Mouse (Mus musculus) liver, embryonic 14.5 days (tissue): ENCODE data around the gene Poc1a. TPM values are rescaled to one million over a fixed set of nuclear protein-coding genes. Genes with fewer than 3 reads are reported as not detected.
A peak's percentile ranks its signal among the peaks of the same experiment; 100 is the strongest.

Source experiments
- ATAC-seq: fragments of 200-750 bp; cut with Nextera tagmentation; 2 replicates; pipeline ENCODE4 v1.8.0; 2017; ENCODE audit warnings: moderate number of reproducible peaks, mild to moderate bottlenecking, moderate library complexity; ENCODE audit not compliant: insufficient read depth
- DNase-seq, 3 experiments: peaks; one replicate each; pipeline ENCODE4 v3.0.0-alpha.2; 2012 to 2013; ENCODE audit warnings: low read depth in 3 of 3, low spot score in 3 of 3
- H3K27ac ChIP-seq: fragments of 300-500 bp; sonication (generic); 2 replicates; pipeline ENCODE4 v1.5.1; 2014; ENCODE audit warnings: moderate library complexity, mild to moderate bottlenecking, control low read depth, inconsistent platforms
- H3K27me3 ChIP-seq: fragments of 300-500 bp; sonication (generic); 2 replicates; pipeline ENCODE4 v1.6.1; 2014; ENCODE audit warnings: mild to moderate bottlenecking, low read length, moderate library complexity; ENCODE audit not compliant: control insufficient read depth, insufficient read depth
- H3K36me3 ChIP-seq: fragments of 300-500 bp; sonication (generic); replicated peaks from 2 replicates; pipeline ENCODE4 v1.6.1; 2014; ENCODE audit warnings: low read depth; ENCODE audit not compliant: control insufficient read depth, insufficient read depth
- H3K4me1 ChIP-seq, 2 experiments: fragments of 200-500 bp in 1 of 2; fragments of 300-500 bp in 1 of 2; sonication (generic) in 1 of 2; replicated peaks; 2 replicates each; pipeline ENCODE4 v1.6.1; 2012 to 2014; ENCODE audit warnings: antibody characterized with exemption in 1 of 2, inconsistent platforms in 1 of 2, low read length in 1 of 2; ENCODE audit not compliant: control insufficient read depth in 2 of 2, insufficient read depth in 2 of 2
- H3K4me2 ChIP-seq: fragments of 300-500 bp; sonication (generic); 2 replicates; pipeline ENCODE4 v1.6.1; 2014; ENCODE audit warnings: low read depth, mild to moderate bottlenecking, control low read depth, moderate library complexity
- H3K4me3 ChIP-seq, 2 experiments: fragments of 200-500 bp in 1 of 2; fragments of 300-500 bp in 1 of 2; sonication (generic) in 1 of 2; 2 replicates each; pipeline ENCODE4 v1.5.1; 2012 to 2014; ENCODE audit warnings: low read depth in 2 of 2, low read length in 2 of 2, mild to moderate bottlenecking in 2 of 2, control low read depth in 1 of 2, inconsistent platforms in 1 of 2, moderate library complexity in 1 of 2; ENCODE audit not compliant: insufficient read depth in 1 of 2
- H3K9ac ChIP-seq: fragments of 300-500 bp; sonication (generic); replicated peaks from 2 replicates; pipeline ENCODE4 v1.6.1; 2014; ENCODE audit warnings: mild to moderate bottlenecking, control low read depth, moderate library complexity
- H3K9me3 ChIP-seq: fragments of 300-500 bp; sonication (generic); 2 replicates; pipeline ENCODE4 v1.6.1; 2016; ENCODE audit warnings: low read length, mixed read lengths; ENCODE audit not compliant: control insufficient read depth
- CTCF ChIP-seq: IDR thresholded peaks from 2 replicates; pipeline ENCODE4 v1.5.1; 2016; ENCODE audit warnings: antibody characterized with exemption, low read depth, control low read depth
- EP300 ChIP-seq: IDR thresholded peaks from 2 replicates; pipeline ENCODE4 v1.6.1; 2016; ENCODE audit warnings: antibody characterized with exemption, low read depth
- WGBS: fragments of 180-500 bp; shearing (Covaris S2); extraction: QIAGEN DNeasy Blood & Tissue Kit; methylation state at CpG from one replicate; pipeline ENCODE4 v1.1.7; 2014; ENCODE audit not compliant: insufficient replicate concordance; 5-methylcytosine and 5-hydroxymethylcytosine counted together
- polyA plus RNA-seq, 2 experiments: library from polyadenylated mRNA; depleted of rRNA in 1 of 2; stranded (reverse) in 1 of 2; unstranded in 1 of 2; fragments of >200 nt; fragmentation: Nextera tagmentation in 1 of 2; extraction: Ambion mirVana in 1 of 2; gene quantifications; 2 replicates each; pipeline versions ENCODE4 v1.2.1 to v1.2.3; 2012 to 2014

The Poc1a gene
- polyA plus RNA-seq, 2 experiments, result 17.8 to 21.4 TPM

GRCm38 (mm10) chr9:106318074-106318473 lies 37.2 kb downstream of the Poc1a start:
- ATAC-seq, result peak; percentile 29; the same call in 1 of the 2 replicates
- WGBS, result 51% methylated on average over 2 of the region's 2 CpGs
- DNase-seq, result peak in 1 of 3 experiments; percentile 22
- Histone ChIP-seq H3K9me3 (no peaks in the 10 kb centered on the region), H3K27me3 (no peaks in the 10 kb centered on the region), H3K4me1 (peaks cover 0 to 6% of the 10 kb centered on the region in 2 experiments; a peak in 2 of 4 replicates), H3K9ac (no peak overlapping the region), H3K27ac (no peak overlapping the region), H3K4me2 (no peak overlapping the region), H3K36me3 (no peaks in the 10 kb centered on the region), H3K4me3 (no peak overlapping the region)
- TF ChIP-seq CTCF (no peak), EP300 (no peak)

- ATAC-seq (peak; percentile 29; the same call in 1 of the 2 replicates), DNase-seq (no peak)
- 52% methylated on average over 2 of the region's 2 CpGs for WGBS
- Histone ChIP-seq H3K27ac (no peak overlapping the region), H3K9me3 (no peaks in the 10 kb centered on the region), H3K9ac (no peak overlapping the region), H3K4me3 (no peak overlapping the region), H3K4me1 (peaks cover 0 to 6% of the 10 kb centered on the region in 2 experiments; a peak in 2 of 4 replicates), H3K4me2 (no peak overlapping the region), H3K36me3 (no peaks in the 10 kb centered on the region), H3K27me3 (no peaks in the 10 kb centered on the region)
- TF ChIP-seq EP300 (no peak), CTCF (no peak)
These were observed 38.2 kb downstream of the Poc1a start for GRCm38 (mm10) chr9:106319095-106319494.

- Histone ChIP-seq H3K4me1 (peaks cover 0 to 6% of the 10 kb centered on the region in 2 experiments; a peak in 2 of 4 replicates), H3K4me3 (no peak overlapping the region), H3K9ac (no peak overlapping the region), H3K27me3 (no peaks in the 10 kb centered on the region), H3K36me3 (no peaks in the 10 kb centered on the region), H3K27ac (no peak overlapping the region), H3K9me3 (no peaks in the 10 kb centered on the region), H3K4me2 (no peak overlapping the region)
- ATAC-seq, result no peak
- TF ChIP-seq CTCF (no peak), EP300 (no peak)
- no peak for DNase-seq
- WGBS, result 86% methylated on average over 3 of the region's 3 CpGs
These were observed 41.6 kb downstream of the Poc1a start for GRCm38 (mm10) chr9:106322497-106322896.

- no peak for TF ChIP-seq CTCF
- TF ChIP-seq EP300, result no peak
- no peaks in the 10 kb centered on the region; a peak in 1 of 4 replicates for H3K4me1 ChIP-seq
- H3K4me2 ChIP-seq, result no peak overlapping the region
- ATAC-seq (no peak), DNase-seq (no peak)
- no peaks in the 10 kb centered on the region for H3K9me3 ChIP-seq
- no peak overlapping the region for H3K4me3 ChIP-seq
- no peaks in the 10 kb centered on the region for H3K27me3 ChIP-seq
- 79% methylated on average over 8 of the region's 8 CpGs for WGBS
- no peak overlapping the region for H3K27ac ChIP-seq
- no peak overlapping the region for H3K9ac ChIP-seq
- H3K36me3 ChIP-seq, result no peaks in the 10 kb centered on the region
These were observed 45.4 kb downstream of the Poc1a start for GRCm38 (mm10) chr9:106326241-106326640.

GRCm38 (mm10) chr9:106327125-106327809 lies 46.4 kb downstream of the Poc1a start:
- Histone ChIP-seq H3K4me1 (no peaks in the 10 kb centered on the region; a peak in 1 of 4 replicates), H3K4me2 (no peak overlapping the region), H3K9ac (no peak overlapping the region), H3K36me3 (no peaks in the 10 kb centered on the region), H3K27ac (no peak overlapping the region), H3K4me3 (no peak overlapping the region), H3K27me3 (no peaks in the 10 kb centered on the region), H3K9me3 (no peaks in the 10 kb centered on the region)
- no peak for DNase-seq
- WGBS, result 75% methylated on average over 8 of the region's 8 CpGs
- ATAC-seq, result no peak
- no peak for TF ChIP-seq EP300
- no peak for TF ChIP-seq CTCF
